Mouse (Mus musculus): ENCODE data around the gene Rpn1.

GRCm38 (mm10) chr6:88042336-88042735, 41.9 kb upstream of the Rpn1 start:
- TF ChIP-seq CTCF (IDR thresholded peaks at IDR 0.05; ENCODE audit: low read depth) = no peak
- no peak for TF ChIP-seq EP300 (IDR thresholded peaks at IDR 0.05; ENCODE audit: low read depth)
